ENCODE assay signal across 8 mouse cellular contexts in genomic region chr11:31839084-31839460, GRCm38 (mm10). TPM values are rescaled to one million over a fixed set of nuclear protein-coding genes. Genes with fewer than 3 reads are reported as not detected.
DNase-seq lines count a peak whose midpoint lies in the region; ATAC-seq and TF ChIP-seq lines count a peak whose summit lies in the region.

No protein-coding gene starts in this region.

- no peak for DNase-seq in left cerebral cortex, adult 2 months (ENCODE audit: extremely low spot score in 1 of 2, low spot score in 2 of 2)
- DNase-seq in left cerebral cortex, adult 11 months (ENCODE audit: low spot score) = no peak
- peak; percentile 20 for DNase-seq in hindbrain, embryonic 11.5 days (ENCODE audit: low spot score)
- DNase-seq in midbrain, postnatal 0 days (ENCODE audit: low spot score) = no peak
- no peak for DNase-seq in testis, postnatal 14 days (ENCODE audit: low spot score)
- no peak for DNase-seq in spleen, adult 18-20 months
- no peak for DNase-seq in lung, adult 18-20 months

- H3K27ac ChIP-seq in left cerebral cortex, adult 2 months = peak overlapping the region; percentile 41; the same call in 1 of the 2 replicates
- peak overlapping the region; percentile 30; the same call in 1 of the 2 replicates for H3K27ac ChIP-seq in forebrain, embryonic 16.5 days (ENCODE audit: low read length)
- H3K27ac ChIP-seq in hindbrain, embryonic 11.5 days (ENCODE audit: low read depth, low read length) = peak overlapping the region; percentile 51; the same call in 1 of the 2 replicates
- peak overlapping the region; percentile 47 for H3K27ac ChIP-seq in midbrain, postnatal 0 days (ENCODE audit: low read depth, low read length)

- H3K4me1 ChIP-seq in forebrain, embryonic 16.5 days (replicated peaks; ENCODE audit: control insufficient read depth, insufficient read depth, low read length) = peaks cover 14% of the 10 kb centered on the region
- H3K4me1 ChIP-seq in hindbrain, embryonic 11.5 days (replicated peaks; ENCODE audit: control insufficient read depth, insufficient read depth, low read length) = no peaks in the 10 kb centered on the region; the same call in 1 of the 2 replicates
- peaks cover 15% of the 10 kb centered on the region for H3K4me1 ChIP-seq in midbrain, postnatal 0 days (ENCODE audit: insufficient read depth, low read length)

- 20% methylated on average over 6 of the region's 6 CpGs for WGBS in forebrain, embryonic 16.5 days
- 56% methylated on average over 6 of the region's 6 CpGs for WGBS in hindbrain, embryonic 11.5 days
- WGBS in midbrain, postnatal 0 days = 19% methylated on average over 6 of the region's 6 CpGs

- intact Hi-C loops in left cerebral cortex, adult 2 months (cut with DNase I) = no loop called here

- H3K9me3 ChIP-seq in forebrain, embryonic 16.5 days (ENCODE audit: control insufficient read depth, low read length) = no peaks in the 10 kb centered on the region
- H3K9me3 ChIP-seq in hindbrain, embryonic 11.5 days (ENCODE audit: control insufficient read depth, low read length) = no peaks in the 10 kb centered on the region
- no peaks in the 10 kb centered on the region for H3K9me3 ChIP-seq in midbrain, postnatal 0 days (ENCODE audit: low read length)

- H3K27me3 ChIP-seq in forebrain, embryonic 16.5 days (replicated peaks; ENCODE audit: control insufficient read depth, insufficient read depth, low read length) = no peaks in the 10 kb centered on the region
- H3K27me3 ChIP-seq in hindbrain, embryonic 11.5 days (ENCODE audit: control insufficient read depth, insufficient read depth, low read length) = no peaks in the 10 kb centered on the region
- no peaks in the 10 kb centered on the region for H3K27me3 ChIP-seq in midbrain, postnatal 0 days (ENCODE audit: insufficient read depth, low read length)

- H3K9ac ChIP-seq in forebrain, embryonic 16.5 days (replicated peaks; ENCODE audit: low read depth, low read length) = no peak overlapping the region
- H3K9ac ChIP-seq in hindbrain, embryonic 11.5 days (ENCODE audit: low read depth, low read length) = no peak overlapping the region
- H3K9ac ChIP-seq in midbrain, postnatal 0 days (replicated peaks; ENCODE audit: low read length, poor library complexity, severe bottlenecking) = no peak overlapping the region

- H3K36me3 ChIP-seq in forebrain, embryonic 16.5 days (ENCODE audit: control insufficient read depth, insufficient read depth) = no peaks in the 10 kb centered on the region
- no peaks in the 10 kb centered on the region for H3K36me3 ChIP-seq in hindbrain, embryonic 11.5 days (ENCODE audit: control insufficient read depth, insufficient read depth, low read length)
- H3K36me3 ChIP-seq in midbrain, postnatal 0 days (ENCODE audit: insufficient read depth, low read length) = no peaks in the 10 kb centered on the region

- ATAC-seq in forebrain, embryonic 16.5 days = peak; percentile 27; the same call in 1 of the 2 replicates
- no peak for ATAC-seq in hindbrain, embryonic 11.5 days (ENCODE audit: low FRiP score)
- no peak for ATAC-seq in midbrain, postnatal 0 days (ENCODE audit: low FRiP score)

- TF ChIP-seq CTCF in left cerebral cortex, adult 2 months (IDR thresholded peaks at IDR 0.05) = no peak
- no peak for TF ChIP-seq CTCF in midbrain, postnatal 0 days (IDR thresholded peaks at IDR 0.05)

- no peak overlapping the region for H3K4me2 ChIP-seq in forebrain, embryonic 16.5 days (ENCODE audit: low read length)
- no peak overlapping the region for H3K4me2 ChIP-seq in hindbrain, embryonic 11.5 days (replicated peaks; ENCODE audit: low read depth, low read length)
- H3K4me2 ChIP-seq in midbrain, postnatal 0 days (ENCODE audit: low read depth, low read length, poor library complexity, severe bottlenecking) = no peak overlapping the region

- no peak overlapping the region for H3K4me3 ChIP-seq in left cerebral cortex, adult 2 months
- H3K4me3 ChIP-seq in forebrain, embryonic 16.5 days (replicated peaks; ENCODE audit: low read length) = no peak overlapping the region
- no peak overlapping the region for H3K4me3 ChIP-seq in hindbrain, embryonic 11.5 days (ENCODE audit: low read depth, low read length)
- no peak overlapping the region for H3K4me3 ChIP-seq in midbrain, postnatal 0 days (ENCODE audit: low read depth, low read length)

RNA-seq across cellular contexts. Expression of gene Cpeb4, which starts 32.9 kb away (rescaled TPM):
- 100 to 1,000 TPM; 159 to 169 TPM for total RNA-seq in left cerebral cortex, adult 2 months (2021)
- 20.8 and 21.3 TPM in 2 replicates for polyA plus RNA-seq in forebrain, embryonic 16.5 days (2015; fragmentation: Nextera tagmentation; extraction: Ambion mirVana)
- 14.3 and 16.7 TPM in 2 replicates for polyA plus RNA-seq in hindbrain, embryonic 11.5 days (2014; fragmentation: Nextera tagmentation; extraction: Ambion mirVana)
- 103 and 124 TPM in 2 replicates for total RNA-seq in midbrain, postnatal 0 days (2014; rRNA removed)
- polyA plus RNA-seq in midbrain, postnatal 0 days (2015; fragmentation: Nextera tagmentation; extraction: Ambion mirVana) = 16.9 and 19.1 TPM in 2 replicates
